Mouse (Mus musculus) frontal cortex, postnatal 36 days (tissue): ENCODE measurements around the gene Qsox1.

Source experiments
- DNase-seq, 2 experiments: peaks; one replicate each; pipeline ENCODE4 v3.0.0; 2022; ENCODE audit warnings: low spot score in 2 of 2

Qsox1 gene

GRCm38 (mm10) chr1:155812581-155813499 is at the start of gene Qsox1:
Gene Qsox1 (minus strand): TSS chr1:155812889.
- DNase-seq: peak; percentile 80

GRCm38 (mm10) chr1:155854926-155855702 is 42.4 kb upstream of the Qsox1 start:
- DNase-seq: peak in 1 of 2 experiments; percentile 19

GRCm38 (mm10) chr1:155853009-155853408 is 40.3 kb upstream of the Qsox1 start:
- no peak for DNase-seq

DNA sequence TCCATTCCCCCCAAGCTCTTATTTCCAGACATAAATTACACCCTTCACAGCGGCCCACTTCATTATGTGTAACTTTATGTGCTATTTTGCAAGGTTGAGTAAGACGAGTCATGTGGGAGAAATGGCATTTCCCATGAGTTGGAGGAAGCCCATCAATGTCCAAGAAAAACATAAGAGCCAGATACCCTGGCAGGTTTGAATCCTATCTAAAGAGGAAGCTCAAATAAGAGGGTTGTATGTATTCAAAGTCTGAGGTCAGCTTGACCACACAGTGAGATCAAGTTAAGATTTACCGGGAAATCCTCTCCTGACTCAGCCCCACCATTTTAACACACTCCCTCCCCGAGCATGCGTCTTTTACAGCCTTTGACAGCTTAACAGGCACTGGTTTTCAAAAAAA is 31.5 kb upstream of the Qsox1 start:
- DNase-seq: no peak

- DNase-seq: no peak
These were observed 30.8 kb upstream of the Qsox1 start for GRCm38 (mm10) chr1:155843538-155843937.

DNA sequence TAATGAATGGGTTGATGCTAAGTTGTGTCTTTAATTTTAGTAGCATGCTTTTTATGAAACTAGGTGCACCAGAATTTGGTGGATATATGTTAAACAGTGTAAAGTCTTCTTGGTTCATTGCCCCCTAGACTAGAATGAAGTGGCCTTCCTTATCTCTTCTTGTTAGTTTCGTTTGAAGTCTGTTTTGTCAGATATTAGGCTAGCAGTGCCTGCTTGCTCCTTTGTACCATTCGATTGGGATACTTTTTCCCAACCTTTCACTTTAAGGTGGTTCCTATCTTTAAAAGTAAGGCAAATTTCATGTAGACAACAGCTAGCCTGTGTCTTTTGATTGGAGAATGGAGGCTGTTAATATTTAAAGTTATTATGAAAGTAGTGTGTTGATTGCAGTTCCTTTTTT is 23.0 kb upstream of the Qsox1 start:
- DNase-seq: no peak

- no peak for DNase-seq
These were observed 20.9 kb upstream of the Qsox1 start for GRCm38 (mm10) chr1:155833610-155834009.

DNA sequence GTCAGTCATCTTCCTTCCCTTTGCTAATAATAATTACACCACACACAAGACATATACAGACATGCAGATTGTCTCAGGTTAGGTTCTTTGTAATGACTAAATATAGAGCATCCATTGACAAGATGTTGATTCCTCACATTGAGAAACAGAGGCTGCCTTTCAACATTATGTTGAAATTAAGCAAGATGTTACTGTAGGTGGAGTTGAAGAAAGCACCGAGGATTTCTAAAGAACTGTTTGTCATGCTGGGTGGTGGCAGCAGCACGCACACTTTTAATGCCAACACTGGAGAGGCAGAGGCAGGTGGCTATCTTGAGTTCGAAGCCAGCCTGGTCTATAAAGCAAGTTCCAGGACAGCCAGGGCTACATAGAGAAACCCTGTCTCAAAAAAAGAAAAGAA is 19.3 kb upstream of the Qsox1 start:
- DNase-seq: no peak

- no peak for DNase-seq
These were observed 18.2 kb upstream of the Qsox1 start for GRCm38 (mm10) chr1:155830861-155831260.

GRCm38 (mm10) chr1:155827703-155828295 is 15.1 kb upstream of the Qsox1 start:
- no peak for DNase-seq

- DNase-seq: no peak
These were observed 14.2 kb upstream of the Qsox1 start for GRCm38 (mm10) chr1:155826803-155827395.

- no peak for DNase-seq
These were observed 13.4 kb upstream of the Qsox1 start for GRCm38 (mm10) chr1:155825940-155826716.

GRCm38 (mm10) chr1:155820646-155821045 is 8.0 kb upstream of the Qsox1 start:
- DNase-seq: no peak

DNA sequence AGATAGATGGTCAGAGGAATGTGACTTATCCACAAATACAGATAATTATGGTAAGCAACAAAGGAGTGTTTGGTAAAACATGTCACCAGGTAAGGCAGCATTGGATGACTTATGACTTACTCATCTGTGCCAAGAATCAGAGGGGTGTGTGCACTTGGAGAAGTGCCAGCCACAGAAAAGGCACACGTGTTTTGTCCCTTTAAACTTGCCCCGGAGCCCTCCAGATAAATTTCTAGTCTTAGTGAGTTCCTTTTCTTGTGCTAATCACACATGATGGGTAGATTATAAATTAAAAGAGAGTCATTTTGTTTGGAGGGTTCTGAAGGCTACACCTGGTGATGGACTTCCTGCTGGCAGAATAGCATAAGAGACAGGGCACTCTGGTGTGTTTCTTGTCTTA is 3.5 kb upstream of the Qsox1 start:
- DNase-seq: no peak

GRCm38 (mm10) chr1:155811995-155812580 is 601 bp downstream of the Qsox1 start:
- DNase-seq: peak in 1 of 2 experiments; percentile 4

DNA sequence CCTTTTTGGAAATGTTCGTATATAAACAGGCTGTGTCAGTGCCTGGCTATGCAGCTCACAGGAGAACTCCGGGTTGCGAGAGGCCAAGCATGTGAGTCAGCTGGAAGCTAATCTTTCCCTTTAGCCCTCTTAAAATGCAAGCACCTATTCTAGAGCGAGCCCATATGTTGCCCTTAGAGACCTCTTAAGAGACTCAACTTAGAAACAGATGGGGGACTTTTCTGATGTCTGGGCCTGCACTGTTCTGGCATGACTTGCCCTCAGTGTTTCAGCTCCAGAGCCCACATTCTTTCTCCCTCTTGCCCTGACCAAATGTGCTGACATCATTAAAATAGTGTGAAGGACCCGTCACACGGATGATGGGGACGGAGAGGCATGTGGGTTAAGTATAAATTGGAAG is 2.1 kb downstream of the Qsox1 start:
- DNase-seq: no peak

DNA sequence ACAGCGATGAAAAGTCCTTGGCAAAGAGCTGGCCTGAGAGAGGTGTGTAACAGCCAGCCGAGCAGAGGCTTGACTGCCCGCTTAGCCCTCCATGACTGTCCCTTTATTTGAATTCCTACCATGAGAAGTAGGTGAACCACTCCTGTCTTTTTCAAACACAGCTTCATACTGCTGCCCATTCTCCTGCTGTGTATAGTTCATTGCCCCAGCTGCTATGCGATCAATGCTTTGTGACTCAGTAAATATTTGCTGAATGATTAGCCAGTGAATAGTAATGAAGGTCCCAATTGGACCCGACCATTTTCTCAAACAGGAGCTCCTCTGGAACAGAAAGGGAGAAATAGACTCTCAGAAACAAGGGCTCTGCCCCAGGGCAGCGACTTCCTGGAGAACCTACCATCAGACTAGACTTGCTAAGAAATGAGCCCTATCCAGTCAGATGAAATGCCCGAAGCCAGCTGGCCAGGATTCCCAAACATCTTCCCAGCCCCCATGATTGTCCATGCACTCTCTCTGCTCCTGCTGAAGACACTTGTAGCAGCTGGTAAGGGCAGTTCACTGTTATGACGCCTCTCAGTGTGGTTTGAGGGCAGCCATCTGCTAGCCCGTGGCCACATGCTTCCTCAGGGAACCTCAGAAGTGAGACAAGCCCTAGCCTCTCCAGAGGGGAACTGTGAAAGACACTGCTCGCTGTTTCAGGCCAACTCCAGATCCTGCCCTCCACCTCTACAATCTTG is 2.8 kb downstream of the Qsox1 start:
- no peak for DNase-seq

GRCm38 (mm10) chr1:155808261-155808660 is 4.4 kb downstream of the Qsox1 start:
- no peak for DNase-seq

DNA sequence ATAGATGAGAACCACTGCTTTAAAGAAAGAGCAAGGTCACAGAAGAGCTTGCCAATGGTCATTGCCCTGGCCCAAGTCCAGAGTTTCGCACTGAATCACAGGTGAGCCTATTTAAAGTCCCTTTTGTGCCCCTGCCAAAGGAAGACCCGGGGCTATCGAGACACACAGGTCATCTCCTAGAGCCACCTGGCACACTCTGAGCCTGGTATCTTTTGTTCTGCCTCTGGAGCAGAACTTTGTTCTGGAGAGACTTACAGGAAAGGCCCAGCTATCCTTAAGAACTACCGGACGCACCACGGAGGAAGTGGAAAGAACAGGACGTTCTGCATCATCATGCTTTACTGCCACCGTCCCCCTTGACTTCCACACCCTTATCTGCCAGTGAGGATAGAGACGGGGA is 7.1 kb downstream of the Qsox1 start:
- no peak for DNase-seq
